Mouse (Mus musculus): ENCODE measurements at regions not wholly inside any gene's neighbourhood (a gene's known extent, or its start where the extent isn't known, plus 50 kb on each side); places are given as distances from the start of the nearest gene placed in this dataset.

- TF ChIP-seq POLR2A (IDR thresholded peaks at IDR 0.05; ENCODE audit: extremely low read depth, insufficient read depth, low read length) (no peak), CTCF (IDR thresholded peaks at IDR 0.05; ENCODE audit: extremely low read depth, insufficient read depth, low read length) (no peak)
These were observed 873.6 kb downstream of the Epha4 start for GRCm38 (mm10) chr1:76641181-76641711.
